Mouse (Mus musculus) cerebellum, adult 2 months (tissue): ENCODE measurements around the gene Mpzl2.

Experiments
- CTCF ChIP-seq: fragments of 200-500 bp; IDR thresholded peaks from 2 replicates; pipeline ENCODE4 v1.5.1; 2011; ENCODE audit warnings: low read depth, mild to moderate bottlenecking, control low read depth, low read length, moderate library complexity, borderline replicate concordance; ENCODE audit not compliant: insufficient read depth
- POLR2A ChIP-seq: fragments of 200-500 bp; IDR thresholded peaks from 2 replicates; pipeline ENCODE4 v1.6.1; 2011; ENCODE audit warnings: low read length, control low read depth, borderline replicate concordance; ENCODE audit not compliant: insufficient read depth

- TF ChIP-seq CTCF (no peak), POLR2A (no peak)
Measured at GRCm38 (mm10) chr9:45062677-45063076, 23.1 kb downstream of the Mpzl2 start.
